Mouse (Mus musculus): ENCODE results near the gene Krtdap.

DNA sequence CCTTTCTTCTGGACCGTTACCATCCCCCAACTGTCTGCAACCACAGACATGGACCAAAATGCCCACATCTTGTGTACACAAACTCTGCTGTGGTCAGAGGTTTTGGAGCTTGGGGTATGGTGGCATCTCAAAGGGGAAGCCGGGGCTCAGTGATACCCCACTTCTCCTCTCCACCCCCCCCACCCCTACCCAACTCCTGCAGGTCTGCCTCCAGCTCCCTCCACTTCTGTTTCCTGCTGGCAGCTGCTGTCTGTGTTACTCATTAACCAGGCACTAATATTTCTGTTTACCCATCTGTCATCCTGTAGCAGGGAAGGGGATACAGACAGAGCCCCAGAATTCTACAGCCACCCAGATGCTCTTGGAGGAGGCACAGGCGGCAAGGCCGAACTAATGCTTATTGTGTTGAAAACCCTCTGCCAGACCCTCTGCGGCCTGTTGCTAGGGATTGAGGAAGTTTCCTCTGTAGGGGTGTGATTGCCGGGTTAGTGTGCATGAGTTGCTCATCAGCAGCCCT lies 24.7 kb downstream of the Krtdap start:
- TF ChIP-seq CTCF (IDR thresholded peaks at IDR 0.05; ENCODE audit: borderline replicate concordance, insufficient read depth, low read length) = no peak
- TF ChIP-seq POLR2A (IDR thresholded peaks at IDR 0.05; ENCODE audit: low read depth, low read length) = no peak

All from embryonic fibroblast, embryonic 13.5 days (primary cell).